Mouse (Mus musculus): Measurements from ENCODE around the gene Miga1.

DNA sequence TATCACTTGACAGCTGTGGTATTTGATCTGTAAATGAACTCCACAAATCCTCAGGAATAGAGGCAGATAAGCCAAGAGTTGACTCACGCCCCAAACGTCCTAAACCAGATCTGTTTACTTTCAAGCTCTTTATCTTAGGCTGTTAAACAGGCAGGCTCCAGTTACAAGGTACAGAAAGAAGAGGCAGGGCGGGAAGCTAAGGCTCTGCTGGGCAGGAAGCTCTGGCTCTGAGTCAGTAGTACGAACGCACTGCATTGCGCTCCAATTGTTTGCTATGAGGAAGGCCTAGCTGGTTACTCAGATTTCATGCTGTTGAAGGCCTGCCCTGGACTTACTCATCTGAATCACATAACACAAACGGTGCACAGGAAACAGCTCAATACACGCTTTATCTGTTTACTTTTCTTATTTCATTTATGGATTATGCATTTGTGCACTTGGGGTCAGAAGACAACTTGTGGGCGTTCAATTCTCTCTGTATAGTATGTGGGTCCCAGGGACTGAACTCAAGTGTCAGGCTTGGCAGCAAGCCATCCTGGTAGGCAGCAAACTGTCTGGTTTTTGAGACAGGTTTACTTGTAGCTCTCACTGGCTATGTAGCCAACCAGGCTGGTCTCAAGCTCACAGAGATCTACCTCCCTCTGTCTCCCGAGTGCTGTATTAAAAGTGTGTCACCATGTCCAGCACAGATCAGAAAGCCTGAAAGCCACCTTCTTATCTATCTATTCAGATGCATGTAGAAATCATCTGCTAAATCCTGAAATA lies 31.5 kb downstream of the Miga1 start:
- no peak for TF ChIP-seq MAFK (IDR thresholded peaks at IDR 0.05; ENCODE audit: insufficient read depth, low read depth, low read length)
- TF ChIP-seq HCFC1 (IDR thresholded peaks at IDR 0.05; ENCODE audit: borderline replicate concordance, insufficient read depth, low read length), result no peak
- TF ChIP-seq CHD2 (IDR thresholded peaks at IDR 0.05; ENCODE audit: low read depth, low read length), result no peak
- TF ChIP-seq ZNF384 (IDR thresholded peaks at IDR 0.05; ENCODE audit: low read depth, low read length), result no peak
- TF ChIP-seq ZC3H11A (IDR thresholded peaks at IDR 0.05; ENCODE audit: borderline replicate concordance, low read depth, low read length), result no peak

All from ES-E14 (cell line).